Mouse (Mus musculus): ENCODE data around the gene Eqtn. TPM values are rescaled to one million over a fixed set of nuclear protein-coding genes. Genes with fewer than 3 reads are reported as not detected.

The Eqtn gene
- polyA plus RNA-seq (2016; fragmentation: Nextera tagmentation; extraction: Ambion mirVana), result not detected in 2 replicates

DNA sequence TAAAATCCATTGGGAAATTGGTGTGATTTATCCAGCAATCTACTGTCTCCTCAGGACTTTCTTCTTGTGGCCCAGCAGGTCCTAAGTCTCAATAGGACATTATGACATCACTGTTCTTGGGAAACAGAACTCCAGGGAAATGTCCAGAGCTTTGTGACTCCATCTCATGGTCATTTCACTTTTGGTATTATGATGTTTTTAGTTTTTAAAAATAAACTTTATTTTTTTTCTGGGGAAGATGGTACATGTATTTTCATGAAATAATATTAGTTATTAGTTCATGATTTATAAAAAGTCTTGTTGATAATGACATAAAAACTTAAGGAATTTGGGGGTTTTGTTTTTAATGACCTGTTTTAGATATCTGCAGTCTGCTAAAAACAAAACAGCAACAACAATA, at the start of gene Eqtn:
Gene Eqtn, minus strand, starts transcription at position 101 of the 400 bp plus-strand sequence.
- ATAC-seq (ENCODE audit: insufficient number of reproducible peaks, insufficient read depth, low FRiP score, low TSS enrichment, low read depth), result no peak
- H3K9ac ChIP-seq (replicated peaks), result no peak within 1 kb of the TSS
- no peak within 1 kb of the TSS for H3K4me3 ChIP-seq (replicated peaks)
- H3K9me3 ChIP-seq, result no peaks in the 10 kb centered on the region
- no peak within 1 kb of the TSS for H3K27ac ChIP-seq
- no peak within 1 kb of the TSS for H3K4me2 ChIP-seq
- H3K27me3 ChIP-seq, result no peaks in the 10 kb centered on the region
- no peaks in the 10 kb centered on the region for H3K4me1 ChIP-seq (replicated peaks)
- H3K36me3 ChIP-seq, result no peaks in the 10 kb centered on the region

- no peak overlapping the region for H3K4me2 ChIP-seq
- H3K36me3 ChIP-seq, result peaks cover 53% of the 10 kb centered on the region
- peaks cover 13% of the 10 kb centered on the region for H3K4me1 ChIP-seq (replicated peaks)
- no peak overlapping the region for H3K4me3 ChIP-seq (replicated peaks)
- no peak for ATAC-seq (ENCODE audit: insufficient number of reproducible peaks, insufficient read depth, low FRiP score, low TSS enrichment, low read depth)
- H3K9ac ChIP-seq (replicated peaks), result no peak overlapping the region
- WGBS, result 89% methylated on average over 2 of the region's 2 CpGs
- no peak overlapping the region for H3K27ac ChIP-seq
- no peaks in the 10 kb centered on the region for H3K27me3 ChIP-seq
- no peaks in the 10 kb centered on the region for H3K9me3 ChIP-seq
Observed at GRCm38 (mm10) chr4:94973321-94973720, 44.7 kb upstream of the Eqtn start.

DNA sequence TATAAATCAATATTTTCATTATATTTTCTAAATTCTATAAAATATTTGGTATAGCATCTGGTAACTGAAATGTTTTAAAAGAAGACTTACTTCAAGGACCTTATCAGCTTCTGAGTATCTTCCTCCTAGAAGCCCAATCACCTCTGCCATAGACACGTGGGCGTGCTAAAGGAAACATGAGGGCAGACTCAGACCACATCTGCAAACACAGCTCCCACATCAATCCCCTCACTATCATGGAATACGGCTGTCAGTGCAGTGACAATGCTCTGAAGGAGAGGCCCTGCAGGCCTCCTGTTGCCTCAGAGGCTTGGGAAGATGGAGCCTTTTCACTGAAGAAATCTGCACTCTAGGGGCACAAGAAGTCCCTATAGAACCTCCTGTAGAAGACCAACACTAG, 24.1 kb upstream of the Eqtn start:
- no peak for ATAC-seq (ENCODE audit: insufficient number of reproducible peaks, insufficient read depth, low FRiP score, low TSS enrichment, low read depth)
- Histone ChIP-seq H3K9me3 (no peaks in the 10 kb centered on the region), H3K4me1 (replicated peaks) (no peaks in the 10 kb centered on the region), H3K27me3 (no peaks in the 10 kb centered on the region), H3K27ac (no peak overlapping the region), H3K36me3 (peaks cover 73% of the 10 kb centered on the region), H3K4me2 (no peak overlapping the region), H3K4me3 (replicated peaks) (no peak overlapping the region), H3K9ac (replicated peaks) (no peak overlapping the region)
- 87% methylated on average over 3 of the region's 3 CpGs for WGBS

DNA sequence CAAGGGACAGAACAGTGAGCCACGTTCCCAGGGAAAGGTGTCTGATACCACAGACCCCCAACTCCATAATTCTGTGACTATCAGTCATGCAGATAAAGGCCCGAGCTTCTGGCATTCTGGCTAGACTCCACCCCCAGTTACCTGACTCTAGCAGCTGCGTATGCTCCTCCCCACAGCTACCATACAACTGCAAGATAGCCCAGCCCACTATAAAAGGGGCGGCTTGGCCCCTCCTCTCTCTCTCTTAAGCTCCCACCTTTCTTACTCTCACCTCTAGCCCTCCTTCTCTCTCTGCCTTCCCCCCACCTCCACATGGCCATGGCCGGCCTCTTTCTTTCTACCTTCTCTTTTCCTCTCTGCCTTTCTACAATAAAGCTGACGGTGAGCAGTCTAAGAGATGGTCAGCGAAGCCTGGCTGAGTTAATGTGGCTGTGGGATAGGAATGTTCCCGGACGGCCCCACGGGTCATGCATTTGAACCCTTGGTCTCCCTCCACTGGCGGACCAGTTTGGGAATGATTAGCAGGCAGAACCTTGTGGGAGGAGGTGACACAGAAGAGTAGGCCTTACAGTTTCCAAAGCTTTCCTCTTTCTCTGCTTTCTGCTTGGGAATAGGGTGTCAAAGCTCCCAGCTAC, 12.7 kb upstream of the Eqtn start:
- no peaks in the 10 kb centered on the region for H3K4me1 ChIP-seq (replicated peaks)
- WGBS, result 83% methylated on average over 11 of the region's 11 CpGs
- no peak overlapping the region for H3K4me2 ChIP-seq
- H3K36me3 ChIP-seq, result peaks cover 60% of the 10 kb centered on the region
- H3K27ac ChIP-seq, result no peak overlapping the region
- no peak overlapping the region for H3K4me3 ChIP-seq (replicated peaks)
- no peak overlapping the region for H3K9ac ChIP-seq (replicated peaks)
- no peaks in the 10 kb centered on the region for H3K27me3 ChIP-seq
- ATAC-seq (ENCODE audit: insufficient number of reproducible peaks, insufficient read depth, low FRiP score, low TSS enrichment, low read depth), result no peak
- no peaks in the 10 kb centered on the region for H3K9me3 ChIP-seq

GRCm38 (mm10) chr4:94901780-94902179, 26.9 kb downstream of the Eqtn start:
- WGBS, result 65% methylated on average over 3 of the region's 3 CpGs

GRCm38 (mm10) chr4:94900744-94901143, 27.9 kb downstream of the Eqtn start:
- Histone ChIP-seq H3K27me3 (no peaks in the 10 kb centered on the region), H3K4me3 (replicated peaks) (no peak overlapping the region), H3K36me3 (no peaks in the 10 kb centered on the region), H3K4me2 (no peak overlapping the region), H3K27ac (no peak overlapping the region), H3K9ac (replicated peaks) (no peak overlapping the region), H3K9me3 (no peaks in the 10 kb centered on the region), H3K4me1 (replicated peaks) (no peaks in the 10 kb centered on the region)
- ATAC-seq (ENCODE audit: insufficient number of reproducible peaks, insufficient read depth, low FRiP score, low TSS enrichment, low read depth), result no peak
- WGBS, result 20% methylated on average over 2 of the region's 2 CpGs

More at GRCm38 (mm10) chr4:94901780-94902179, 26.9 kb downstream of the Eqtn start:
- Histone ChIP-seq H3K27ac (no peak overlapping the region), H3K4me2 (no peak overlapping the region), H3K36me3 (no peaks in the 10 kb centered on the region), H3K27me3 (no peaks in the 10 kb centered on the region), H3K9me3 (no peaks in the 10 kb centered on the region), H3K4me1 (replicated peaks) (no peaks in the 10 kb centered on the region), H3K9ac (replicated peaks) (no peak overlapping the region), H3K4me3 (replicated peaks) (no peak overlapping the region)
- ATAC-seq (ENCODE audit: insufficient number of reproducible peaks, insufficient read depth, low FRiP score, low TSS enrichment, low read depth), result no peak

Other genes starting within 250 kb of the Eqtn start
- 7.9 and 9.2 TPM in 2 replicates for gene Tek, start 189.6 kb downstream of the Eqtn start, polyA plus RNA-seq (2016; fragmentation: Nextera tagmentation; extraction: Ambion mirVana)
- gene Mysm1, start 50.3 kb upstream of the Eqtn start, polyA plus RNA-seq (2016; fragmentation: Nextera tagmentation; extraction: Ambion mirVana), result 34.1 and 35.1 TPM in 2 replicates
- 88.7 and 98.6 TPM in 2 replicates for gene Jun, start 123.4 kb upstream of the Eqtn start, polyA plus RNA-seq (2016; fragmentation: Nextera tagmentation; extraction: Ambion mirVana)

All from limb, embryonic 12.5 days (tissue).